Mouse (Mus musculus): ENCODE data around the gene Cars.
"Not testable (repeated sequence)": the region's sequence is repeated elsewhere in the genome, so short reads cannot be mapped to it uniquely, and the experiment has no call there.

Gene Cars

DNA sequence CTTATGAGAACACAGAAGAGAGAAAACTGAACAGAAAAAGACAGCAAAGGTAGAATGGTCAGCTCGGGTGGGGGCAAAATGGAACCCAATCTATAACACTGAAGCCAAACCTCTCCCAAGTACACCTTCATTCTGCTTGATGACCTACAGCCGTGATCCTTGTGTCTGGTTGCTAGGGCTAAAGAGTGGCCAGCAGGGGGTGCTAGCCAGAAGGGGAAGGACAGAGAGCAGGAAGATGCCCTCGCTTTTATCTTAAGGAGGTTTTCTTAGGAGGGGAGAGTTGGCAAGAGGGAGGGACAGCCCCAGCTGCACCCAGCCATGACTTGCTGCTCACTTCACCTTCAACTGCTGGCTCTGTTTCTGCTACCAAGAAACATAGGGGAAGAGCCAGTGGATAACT is 15.9 kb downstream of the Cars start:
- peak; percentile 81 for DNase-seq

DNA sequence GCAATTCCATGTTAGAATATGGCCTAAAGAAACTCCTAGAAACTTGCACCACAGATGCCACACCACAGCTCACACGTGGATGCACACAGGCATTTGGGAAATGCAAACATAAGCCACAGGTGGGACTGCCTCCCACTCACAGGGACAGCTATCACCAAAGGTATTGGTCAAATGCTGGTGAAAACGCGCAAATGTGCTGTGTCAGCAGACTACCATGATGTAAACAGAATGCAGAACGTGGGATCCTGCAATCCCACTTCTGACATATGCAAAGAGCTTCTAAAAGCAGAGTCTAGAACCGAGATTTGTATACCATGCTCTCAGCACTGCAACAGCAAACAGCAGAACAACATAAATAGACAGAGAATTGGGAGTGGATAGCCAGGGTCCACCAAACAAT is 16.9 kb downstream of the Cars start:
- no peak for DNase-seq

DNA sequence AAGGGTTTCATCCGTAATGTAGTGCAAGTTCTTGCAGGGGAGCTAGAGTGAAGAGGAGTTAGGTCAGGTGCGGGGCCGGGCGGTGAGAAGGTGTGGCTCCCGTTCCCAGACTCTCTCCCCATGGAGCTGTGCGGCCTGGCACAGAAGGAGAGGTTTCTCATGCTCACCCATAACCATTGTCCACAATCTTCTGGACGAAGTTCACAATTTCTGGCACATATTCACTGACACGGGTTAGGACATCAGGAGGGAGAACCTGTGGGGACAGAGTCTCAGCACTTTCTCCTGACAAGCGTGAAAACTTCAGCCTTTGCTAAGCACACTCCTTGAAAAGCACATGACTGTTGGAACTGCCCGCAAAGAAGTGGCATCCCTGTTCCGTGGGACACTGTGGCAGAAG is 24.1 kb downstream of the Cars start:
- DNase-seq = no peak

DNA sequence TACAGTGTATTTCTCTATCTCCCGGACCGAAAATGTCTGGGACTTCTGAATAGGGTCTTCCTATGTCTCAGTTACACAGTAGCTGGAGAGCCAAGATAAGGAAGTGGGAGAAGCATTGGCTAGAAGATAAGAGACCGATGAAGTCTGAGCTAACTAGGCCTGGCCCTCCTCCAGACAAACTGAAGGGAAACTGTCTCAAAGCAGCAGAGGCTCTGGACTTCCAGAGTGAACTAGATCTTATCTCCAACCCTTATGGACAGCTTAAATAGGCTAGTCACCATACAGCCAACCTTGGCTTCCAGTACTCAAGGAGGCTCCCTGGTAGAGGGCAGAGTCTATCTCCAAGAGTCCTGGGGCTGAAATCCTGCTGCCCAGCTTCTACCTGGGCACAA is 34.2 kb downstream of the Cars start:
- no peak for DNase-seq

DNA sequence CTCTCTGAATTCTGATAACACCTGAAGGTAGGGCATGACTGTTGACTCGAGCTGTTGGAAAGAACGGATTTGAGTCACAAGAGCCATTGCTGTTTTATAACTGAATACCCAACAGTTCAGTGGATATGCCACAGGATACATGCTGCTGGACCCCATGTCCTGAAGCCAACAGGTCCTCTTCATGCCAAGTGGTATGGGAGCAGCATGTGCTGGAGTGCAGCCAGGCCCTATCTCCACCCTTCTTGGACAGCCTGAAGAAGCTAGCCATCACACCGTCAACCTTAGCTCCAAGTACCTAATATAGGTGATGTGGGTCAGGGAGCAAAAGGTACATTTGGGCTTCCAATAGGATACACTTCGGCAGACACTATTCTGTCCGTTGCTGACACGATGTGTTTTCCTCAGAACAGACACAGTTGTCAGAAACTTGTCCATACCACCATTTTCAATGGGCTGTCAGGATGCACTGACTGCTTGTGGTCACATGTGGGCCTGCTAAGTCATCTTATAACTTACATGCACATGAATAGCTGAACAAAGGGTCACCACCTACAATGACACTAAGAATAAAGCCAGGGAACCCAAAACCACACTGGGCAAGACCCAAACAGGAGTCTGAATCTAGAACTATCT is 34.8 kb downstream of the Cars start:
- DNase-seq = no peak

DNA sequence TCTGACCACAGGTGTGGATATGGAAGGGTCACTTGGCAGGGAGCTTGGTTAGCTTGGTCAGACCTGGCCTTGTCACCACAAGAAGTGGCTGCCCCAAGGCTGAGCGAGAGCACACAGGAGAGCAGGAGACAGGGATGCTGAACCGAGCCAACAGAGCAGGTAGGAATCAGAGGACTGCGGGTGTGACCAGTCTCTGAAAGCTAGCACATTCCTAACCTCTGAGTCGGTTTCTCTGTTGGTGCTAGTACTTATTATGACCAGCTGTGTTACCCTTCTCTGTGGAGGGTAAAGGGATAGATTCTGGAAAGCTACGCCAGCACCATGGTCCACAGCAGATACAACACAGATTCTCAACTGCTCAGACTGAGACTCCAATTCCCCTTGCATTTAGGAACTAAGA is 36.1 kb downstream of the Cars start:
- no peak for DNase-seq

DNA sequence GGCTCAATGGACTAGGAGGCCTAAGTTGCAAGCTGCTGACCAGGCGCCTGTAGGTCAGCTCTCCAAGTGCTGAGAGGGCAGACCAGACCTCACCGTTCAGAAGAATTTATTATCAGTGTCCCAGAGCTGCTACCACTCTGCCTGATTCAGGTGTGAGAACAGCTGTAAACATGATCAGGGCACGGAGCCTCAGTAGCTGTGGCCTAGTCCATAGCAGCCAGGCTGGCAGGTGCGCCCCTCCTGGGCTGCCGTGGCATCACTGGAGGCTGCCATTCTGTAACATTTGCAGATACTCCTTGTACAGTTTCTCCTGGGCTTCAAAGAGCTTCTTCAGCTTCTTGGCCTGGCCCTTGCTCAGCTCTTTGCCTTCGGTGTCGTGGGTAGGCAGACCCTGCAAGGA is 42.3 kb downstream of the Cars start:
- DNase-seq = no peak

DNA sequence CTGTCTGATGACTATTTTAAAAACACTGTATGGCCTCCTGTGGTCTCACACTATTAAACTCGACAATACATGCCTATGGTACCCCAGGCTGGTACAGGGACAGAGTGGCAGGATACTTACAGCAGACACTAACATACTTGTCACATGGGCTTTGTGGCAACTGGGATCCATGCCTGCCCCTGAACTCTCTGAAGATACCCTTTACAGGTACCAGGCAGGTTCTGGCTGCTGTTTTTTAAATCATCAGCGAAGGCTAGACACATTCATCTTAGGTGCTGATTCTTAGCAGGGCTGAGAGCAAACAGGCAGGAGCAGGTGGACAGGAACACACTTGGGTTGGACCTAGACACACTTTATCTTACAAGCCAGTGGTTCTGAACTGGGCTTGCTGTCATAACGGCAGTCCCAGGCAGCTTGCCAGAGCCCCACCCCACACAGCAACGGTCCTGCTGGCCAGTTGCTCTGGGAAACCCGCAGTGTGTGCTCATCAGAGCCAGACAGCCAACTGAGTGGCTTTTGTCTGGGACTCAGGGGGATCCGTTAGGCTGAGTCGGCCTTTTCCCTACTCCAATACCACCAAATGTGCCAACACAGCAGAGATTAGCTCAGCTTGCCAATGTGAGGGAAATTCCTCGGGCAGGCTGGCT is 42.8 kb downstream of the Cars start:
- peak; percentile 19 for DNase-seq

DNA sequence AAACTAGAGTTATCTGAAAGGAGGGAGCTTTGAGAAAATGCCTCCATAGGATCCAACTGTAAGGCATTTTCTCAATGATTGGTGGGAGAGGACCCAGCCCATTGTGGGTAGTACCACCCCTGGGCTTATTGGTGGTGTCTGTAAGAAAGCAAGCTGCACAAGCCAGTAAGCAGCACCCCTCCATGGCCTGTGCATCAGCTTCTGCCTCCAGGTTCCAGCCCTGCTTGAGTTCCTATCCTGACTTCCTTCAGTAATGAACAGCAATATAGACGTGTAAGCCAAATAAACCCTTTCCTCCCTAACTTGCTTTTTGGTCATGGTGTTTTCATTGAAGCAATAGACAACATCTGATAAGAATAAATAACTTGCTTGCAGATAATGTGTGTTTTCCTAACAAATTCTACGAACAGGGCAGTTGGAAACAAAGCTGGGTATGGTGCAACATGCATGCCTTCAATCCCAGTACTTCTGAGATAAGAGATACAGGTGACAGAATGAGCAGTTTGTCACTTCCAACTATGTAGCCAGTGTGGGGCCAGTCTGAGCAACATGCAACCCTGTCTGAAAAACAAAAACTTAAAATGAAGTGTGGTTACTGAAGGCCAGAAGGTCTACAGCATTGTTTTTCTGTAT is 50.2 kb downstream of the Cars start:
- no peak for DNase-seq

DNA sequence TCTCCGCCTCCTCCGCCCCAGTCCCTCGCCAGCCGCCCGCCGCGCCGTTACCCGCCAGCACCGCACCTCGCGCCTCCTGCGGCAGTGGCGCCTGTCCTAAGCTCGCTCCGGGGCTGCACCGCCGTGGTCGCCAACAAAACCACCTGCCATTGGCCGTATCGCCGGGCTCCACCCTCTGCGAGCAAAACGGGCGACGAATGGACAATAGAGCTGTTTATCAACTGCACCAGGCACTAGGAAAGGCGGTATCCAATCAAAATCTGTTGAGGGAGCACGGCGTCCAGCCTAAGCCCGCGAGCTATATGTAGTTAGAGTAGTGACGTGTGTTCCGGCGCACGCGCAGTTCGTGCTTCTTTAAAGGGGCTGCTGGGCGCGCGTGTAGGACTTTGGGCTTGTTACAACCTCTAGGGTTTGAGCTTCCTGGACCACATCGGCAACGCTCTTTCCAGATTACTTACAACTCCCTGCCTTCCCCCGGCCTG is 50.9 kb downstream of the Cars start, which contains the start of gene Nap1l4:
TSS of gene Nap1l4 (minus strand) at position 131 of the 482 bp plus-strand sequence.
- DNase-seq = peak; percentile 98

DNA sequence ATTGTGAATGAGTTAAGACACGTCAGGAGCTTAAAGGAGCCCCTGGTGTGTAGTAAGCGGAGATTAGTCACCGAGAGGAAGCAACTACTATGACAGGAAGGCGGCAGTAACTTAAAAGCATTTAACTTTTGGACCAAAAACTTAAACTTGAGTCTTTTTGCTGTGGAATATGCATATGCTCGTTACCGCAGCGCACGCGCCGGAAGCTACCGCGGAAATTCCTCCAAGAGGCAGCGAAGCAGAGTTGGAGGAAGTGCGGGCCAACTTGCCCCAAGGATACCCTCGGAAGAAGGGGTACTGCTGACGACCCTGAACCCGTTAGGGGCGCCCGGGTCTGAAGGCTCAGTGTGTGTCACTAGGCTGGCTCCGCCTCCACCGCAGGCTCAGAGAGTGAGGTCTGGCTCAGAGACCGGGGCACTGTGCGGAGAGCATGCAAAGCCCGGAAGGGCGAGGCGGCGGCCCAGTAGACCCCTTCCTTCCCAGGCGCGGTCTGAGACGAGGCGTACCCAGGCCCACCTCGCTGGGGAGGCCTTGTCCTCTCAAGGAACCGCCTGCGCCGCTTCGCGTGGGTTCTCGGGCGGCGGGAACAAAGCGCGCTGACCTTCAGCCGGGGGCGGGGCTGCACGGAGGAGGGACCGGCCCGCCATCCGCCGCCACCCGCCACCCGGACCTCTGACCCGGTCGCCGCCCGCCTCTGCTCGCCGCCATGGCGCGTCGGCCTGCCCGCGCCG is 51.5 kb downstream of the Cars start:
- no peak for DNase-seq

DNA sequence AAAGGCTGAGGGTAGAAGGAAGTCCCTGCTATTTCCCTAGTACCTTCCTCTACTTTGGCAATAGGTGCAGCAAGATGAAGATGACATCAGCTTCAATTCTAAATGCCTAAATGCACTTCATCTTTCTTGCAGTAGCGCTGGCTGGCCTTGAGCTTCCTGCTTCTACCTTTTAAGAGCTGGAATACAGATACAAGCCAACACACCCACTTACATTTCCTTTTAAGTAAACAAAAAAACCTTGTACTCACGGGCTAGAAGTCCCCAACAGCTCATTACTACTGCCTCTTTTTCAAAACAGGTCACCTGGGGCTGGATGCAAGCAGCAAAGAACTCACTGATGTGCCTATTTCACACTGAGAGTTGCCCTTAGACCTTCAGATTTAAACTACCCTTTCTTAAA is 53.3 kb downstream of the Cars start:
- no peak for DNase-seq

DNA sequence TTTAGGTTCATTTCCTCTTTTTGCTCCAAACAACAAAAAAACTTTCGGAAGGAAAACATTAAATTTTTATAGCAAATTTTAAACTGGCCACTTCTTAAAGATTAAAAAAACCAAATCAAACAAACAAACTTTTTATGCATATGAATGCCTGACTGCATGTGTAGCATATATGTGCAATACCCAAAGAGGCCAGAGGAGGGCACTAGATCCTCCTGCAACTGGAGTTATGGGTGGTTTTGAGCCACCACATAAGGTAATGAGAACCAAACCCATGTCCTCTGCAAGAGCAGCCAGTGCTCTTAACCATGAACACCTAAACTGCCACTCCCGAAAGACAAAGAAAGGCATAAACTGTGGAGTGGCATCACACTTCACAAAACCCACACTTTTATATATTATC is 55.5 kb downstream of the Cars start:
- DNase-seq = peak; percentile 51

DNA sequence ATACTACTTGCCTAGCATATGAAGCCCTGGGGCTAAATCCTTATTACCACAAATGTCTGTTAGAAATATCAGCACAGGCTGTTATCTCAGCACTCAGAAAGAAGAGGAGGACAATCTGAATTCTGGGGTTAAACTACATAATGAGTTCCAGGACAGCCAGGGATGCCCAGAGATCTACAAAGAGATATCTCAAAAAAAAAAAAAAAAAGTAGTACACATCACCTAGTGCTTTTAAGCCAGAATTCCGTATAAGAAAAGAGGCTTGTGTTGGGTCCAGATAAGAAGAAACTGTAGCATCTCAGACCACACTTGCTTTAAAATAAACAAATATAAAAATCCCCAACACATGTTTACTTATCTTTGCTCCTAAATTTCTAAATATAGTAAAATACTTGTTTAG is 61.2 kb downstream of the Cars start:
- DNase-seq = no peak

DNA sequence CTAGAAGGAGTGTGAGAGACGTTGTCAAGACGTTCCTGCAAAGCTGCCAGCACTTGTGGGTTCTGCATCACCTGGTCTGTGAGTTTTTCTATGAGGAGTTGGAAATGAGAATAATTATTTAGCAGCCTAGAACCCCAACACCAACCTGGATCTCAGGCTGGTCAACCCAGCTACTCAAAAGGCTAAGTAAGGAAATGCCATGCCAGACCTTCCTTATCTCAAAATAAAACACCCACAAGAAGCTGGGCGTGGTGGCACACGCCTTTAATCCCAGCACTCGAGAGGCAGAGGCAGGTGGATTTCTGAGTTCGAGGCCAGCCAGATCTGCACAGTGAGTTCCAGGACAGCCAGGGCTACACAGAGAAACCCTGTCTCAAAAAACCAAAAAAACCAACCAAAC is 61.7 kb downstream of the Cars start:
- not testable (repeated sequence) for DNase-seq

DNA sequence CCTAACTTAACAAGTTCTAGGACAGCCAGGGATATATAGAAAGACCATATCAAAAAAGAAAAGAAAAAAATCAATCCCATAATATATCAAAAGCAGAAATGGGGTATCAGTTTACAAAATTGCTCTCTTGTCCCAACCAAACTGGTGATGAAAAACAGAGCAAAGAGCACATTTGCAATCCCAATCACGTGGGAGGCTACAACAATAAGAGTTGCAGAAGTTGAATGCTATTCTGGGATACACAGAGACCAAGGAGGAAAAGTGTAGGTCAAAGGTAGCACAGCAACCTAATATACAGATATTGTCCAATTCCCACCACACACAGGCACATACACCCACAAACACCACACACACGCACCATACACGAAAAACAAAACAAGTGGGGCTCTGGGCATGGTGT is 63.6 kb downstream of the Cars start:
- DNase-seq = no peak

DNA sequence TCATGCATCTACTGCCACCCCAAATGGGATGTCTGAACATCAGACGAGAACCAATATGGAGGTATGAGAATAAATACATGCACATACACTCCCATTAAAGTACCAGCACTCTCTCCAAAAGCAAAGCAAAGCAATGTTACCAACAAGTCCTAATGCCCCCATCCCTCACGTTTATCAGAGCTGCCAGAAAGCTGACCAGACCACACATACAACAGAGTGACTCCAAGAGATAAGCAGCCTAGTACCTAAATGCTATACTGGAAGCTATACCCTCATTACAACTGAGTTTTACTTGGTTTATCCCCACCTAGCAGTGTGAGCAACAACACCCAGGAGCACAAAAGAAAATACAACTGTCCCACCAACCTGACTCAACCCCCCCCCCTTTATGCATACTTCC is 66.6 kb downstream of the Cars start:
- DNase-seq = no peak

DNA sequence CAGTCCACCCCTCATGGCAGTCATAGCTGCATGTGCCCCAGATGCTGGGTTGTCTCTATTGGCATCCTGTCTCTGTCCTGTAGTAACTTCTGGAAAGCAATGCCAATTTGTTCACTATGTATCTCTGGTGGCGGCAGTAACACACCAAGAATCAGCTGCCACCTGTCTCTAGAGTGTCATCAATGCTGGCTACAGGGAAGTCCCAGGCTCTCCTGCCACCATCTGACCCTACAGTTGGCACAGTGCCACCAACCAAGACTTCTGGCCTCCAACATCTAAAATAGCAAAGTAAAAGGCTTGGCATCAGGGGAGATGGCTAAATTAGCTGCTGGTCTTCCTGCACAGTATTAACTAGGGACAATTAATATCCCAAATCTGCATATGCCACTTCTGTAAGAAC is 67.5 kb downstream of the Cars start:
- DNase-seq = no peak

DNA sequence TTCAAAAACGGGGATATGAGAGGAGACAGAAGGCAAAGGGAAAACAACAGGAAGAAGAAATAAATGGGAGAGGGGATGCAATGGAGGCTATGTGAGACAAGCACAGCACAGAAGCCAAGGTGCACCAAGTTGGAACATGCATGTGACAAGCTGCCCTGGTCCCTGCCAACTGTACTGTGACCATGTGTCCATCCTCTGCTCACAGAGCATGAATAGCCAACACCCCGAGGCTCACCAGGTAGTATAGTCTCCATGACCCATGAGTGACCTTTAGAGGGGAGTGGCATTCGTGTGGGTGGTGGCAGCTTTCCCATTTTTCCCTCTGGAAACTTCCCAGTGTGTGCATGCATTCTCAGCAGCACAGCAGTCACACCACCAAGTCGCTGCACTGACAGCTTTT is 80.6 kb downstream of the Cars start:
- no peak for DNase-seq

DNA sequence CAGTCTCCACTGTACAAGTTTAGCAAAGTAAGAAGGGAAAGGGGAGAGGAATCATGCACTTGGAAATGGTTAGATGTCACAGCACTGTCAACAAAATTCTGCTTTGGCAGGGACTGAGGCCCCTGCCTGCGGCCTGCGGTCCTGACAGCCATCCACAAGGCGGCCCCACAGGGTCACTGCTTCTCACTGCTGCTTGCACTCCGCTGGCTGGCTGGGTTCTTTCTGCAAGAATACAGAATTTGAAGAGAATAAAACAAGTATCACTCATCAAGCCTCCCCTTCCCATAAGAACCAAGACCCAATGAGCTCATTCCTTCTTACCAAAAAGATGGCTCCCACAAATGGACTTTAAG is 85.5 kb downstream of the Cars start:
- DNase-seq = no peak

DNA sequence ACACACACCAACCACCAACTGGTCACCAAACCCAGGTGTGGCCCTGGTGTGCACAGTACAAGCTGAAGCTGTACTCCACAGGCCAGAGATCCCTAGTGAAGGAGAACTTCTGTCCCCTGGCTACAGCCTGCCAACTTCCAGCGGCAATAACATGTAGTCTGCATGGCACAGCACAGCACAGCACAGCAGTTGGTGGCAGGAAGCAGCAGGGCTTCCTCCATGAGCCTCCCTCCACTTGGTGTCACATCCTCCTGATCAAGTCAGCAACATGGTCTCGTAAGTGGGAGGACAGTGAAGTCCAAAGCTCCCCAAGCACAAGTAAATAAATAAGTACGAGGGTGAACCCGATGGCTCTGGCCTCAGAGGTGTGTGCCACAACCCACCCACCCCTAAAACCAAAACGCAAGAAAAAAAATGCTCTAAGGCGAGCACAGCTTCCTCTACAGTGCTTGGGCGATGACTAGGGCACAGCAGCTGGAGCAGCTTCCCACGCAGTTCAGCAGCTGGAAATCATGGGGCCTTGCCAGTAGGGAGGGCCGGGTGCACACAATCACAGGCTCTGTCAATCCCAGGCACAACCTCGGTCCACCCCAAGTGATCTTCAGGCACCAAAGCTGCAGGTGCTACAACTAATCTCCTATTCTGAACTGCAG is 86.0 kb downstream of the Cars start:
- peak; percentile 42 for DNase-seq

DNA sequence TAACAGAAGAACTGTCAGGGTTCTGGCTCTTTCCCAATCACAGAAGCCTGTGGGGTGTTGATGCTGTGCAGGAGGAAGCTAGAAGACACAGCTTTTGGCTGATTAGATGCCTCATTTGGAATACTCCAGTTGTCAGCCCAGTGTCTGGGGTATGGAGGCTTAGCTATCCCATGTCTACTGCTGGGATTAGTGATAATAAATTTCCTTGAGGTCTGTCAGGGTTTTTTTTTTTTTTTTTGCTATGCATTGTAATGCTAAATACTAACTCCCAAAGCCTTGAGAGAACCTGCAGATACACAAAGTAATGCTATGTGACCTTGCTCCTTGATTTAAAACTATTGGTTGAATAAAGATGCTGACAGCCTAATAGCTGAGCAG is 88.6 kb downstream of the Cars start:
- no peak for DNase-seq

DNA sequence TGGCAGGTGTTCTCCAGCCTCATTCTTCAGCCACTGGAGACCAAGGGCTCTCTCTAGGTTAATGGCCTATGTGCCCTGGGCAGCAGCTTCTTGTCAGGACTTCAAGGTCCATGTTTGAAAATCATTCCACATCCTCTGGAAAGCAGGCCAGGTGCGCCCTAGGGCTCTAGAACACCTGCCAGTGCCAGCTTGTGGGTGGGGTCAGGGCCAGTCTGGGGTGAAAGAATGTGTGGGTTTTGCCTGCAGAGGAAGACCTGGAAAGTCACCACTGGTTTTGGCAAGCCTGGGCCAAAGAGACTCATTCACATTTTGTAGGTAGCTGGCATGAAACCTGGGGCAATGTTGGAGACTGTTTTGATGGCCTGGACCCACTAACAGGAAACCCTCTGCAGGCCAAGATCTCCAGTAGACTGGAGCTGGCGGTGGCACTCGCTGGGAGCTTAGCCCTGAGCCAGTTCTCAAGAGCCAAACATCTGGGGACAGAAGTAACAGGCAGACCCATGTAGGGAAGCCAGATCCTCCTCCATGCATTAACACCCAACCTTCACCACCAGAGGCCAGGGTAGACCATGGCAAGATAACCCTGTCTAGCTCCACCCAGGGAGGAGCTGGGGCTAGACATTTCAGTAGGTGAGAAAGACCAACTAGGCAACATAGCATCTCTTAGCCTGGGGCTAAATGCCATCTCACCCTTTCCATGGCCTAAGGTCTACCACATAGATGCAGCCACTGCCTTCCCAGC is 89.1 kb downstream of the Cars start:
- DNase-seq = no peak
